In the genomic region with DNA sequence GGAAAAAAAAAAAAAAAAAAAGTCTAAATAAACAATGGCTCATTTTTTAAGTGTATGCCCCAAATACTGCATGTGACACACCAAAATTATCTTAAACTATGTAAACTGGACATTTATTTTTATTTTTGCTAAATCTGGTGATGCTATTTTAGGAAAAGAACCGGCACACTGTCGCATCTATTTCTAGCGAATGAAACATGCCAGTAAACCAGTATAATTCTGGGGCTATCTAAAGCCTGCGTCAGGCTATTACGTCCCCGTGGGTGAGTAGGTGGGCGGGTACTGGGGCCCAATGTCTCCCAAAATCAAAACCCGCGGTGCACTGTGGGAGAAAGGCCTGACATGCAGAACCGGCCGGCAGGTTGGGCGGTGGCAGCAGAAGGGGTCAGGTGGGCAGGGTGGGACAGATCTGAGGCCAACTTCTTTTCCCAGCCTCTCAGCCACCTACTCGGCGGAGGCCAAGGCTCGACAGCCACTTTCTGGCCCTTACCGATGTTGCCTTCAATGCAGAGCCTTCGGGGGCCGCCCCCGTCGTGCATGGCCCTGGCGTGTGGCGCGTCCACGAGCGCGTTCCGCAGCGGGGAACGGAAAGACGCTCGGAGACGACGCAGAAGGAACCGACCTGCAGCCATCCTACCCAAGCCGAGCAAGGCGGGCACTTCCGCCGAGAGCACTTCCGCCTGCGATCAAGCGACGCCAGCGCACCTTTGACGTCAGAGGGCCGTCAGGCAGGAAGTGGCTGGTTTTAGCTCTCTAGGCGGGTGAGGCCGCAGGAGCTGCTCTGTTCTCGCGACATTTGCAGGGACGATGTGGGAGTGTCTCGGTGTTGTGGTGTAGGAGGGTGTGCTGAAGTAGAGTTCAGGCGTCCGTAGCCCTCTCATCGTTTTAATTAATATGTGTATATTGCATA, we compare ENCODE assay signal across 7 mouse cellular contexts. TPM values are rescaled to one million over a fixed set of nuclear protein-coding genes. Genes with fewer than 3 reads are reported as not detected.
DNase-seq lines count a peak whose midpoint lies in the region; ATAC-seq lines count a peak whose summit lies in the region.

A gene (minus strand): TSS at position 712 of the 910 bp plus-strand sequence.

- under 1% methylated on average over 54 of the region's 54 CpGs for WGBS in intestine, embryonic 15.5 days
- WGBS in midbrain, embryonic 10.5 days = under 1% methylated on average over 54 of the region's 54 CpGs

- H3K36me3 ChIP-seq in intestine, embryonic 15.5 days = no peaks in the 10 kb centered on the region
- 0 out of 2 replicates have a peak, but pooled peaks cover 3% of the 10 kb centered on the region for H3K36me3 ChIP-seq in midbrain, embryonic 10.5 days

- H3K4me3 ChIP-seq in intestine, embryonic 15.5 days (replicated peaks) = peak within 1 kb of the TSS; percentile 60
- peak within 1 kb of the TSS; percentile 78 for H3K4me3 ChIP-seq in midbrain, embryonic 10.5 days

- H3K9me3 ChIP-seq in intestine, embryonic 15.5 days = no peaks in the 10 kb centered on the region
- no peaks in the 10 kb centered on the region for H3K9me3 ChIP-seq in midbrain, embryonic 10.5 days (replicated peaks)

- H3K27ac ChIP-seq in intestine, embryonic 15.5 days = peak within 1 kb of the TSS; percentile 93
- peak within 1 kb of the TSS; percentile 89 for H3K27ac ChIP-seq in midbrain, embryonic 10.5 days (replicated peaks)

- ATAC-seq in intestine, embryonic 15.5 days = peak; percentile 99

- peak; percentile 97 for DNase-seq in adrenal gland, adult 2 months
- DNase-seq in embryo, embryonic 11.5 days (ENCODE audit: low read depth, low spot score) = peak; percentile 97
- DNase-seq in gastrocnemius, postnatal 36 days = peak; percentile 92 to 95
- DNase-seq in left cerebral cortex, postnatal 25 days (ENCODE audit: low spot score in 2 of 2) = peak; percentile 98 to 99
- peak; percentile 98 for DNase-seq in midbrain, embryonic 10.5 days (ENCODE audit: low spot score)
- peak; percentile 93 for DNase-seq in right cerebral cortex, postnatal 4 days

- peak within 1 kb of the TSS; percentile 65 for H3K9ac ChIP-seq in intestine, embryonic 15.5 days

- no peaks in the 10 kb centered on the region for H3K27me3 ChIP-seq in intestine, embryonic 15.5 days (replicated peaks)
- H3K27me3 ChIP-seq in midbrain, embryonic 10.5 days (ENCODE audit: low read depth, poor library complexity, severe bottlenecking) = no peaks in the 10 kb centered on the region

- H3K4me1 ChIP-seq in intestine, embryonic 15.5 days (replicated peaks) = peaks cover 4% of the 10 kb centered on the region; the same call in 1 of the 2 replicates
- H3K4me1 ChIP-seq in midbrain, embryonic 10.5 days = peaks cover 20% of the 10 kb centered on the region

- intact Hi-C loops in gastrocnemius, postnatal 36 days (cut with DNase I) = no loop called here
- intact Hi-C loops in left cerebral cortex, postnatal 25 days (cut with DNase I) = loop anchor here (1.0 to 5.0 kb wide), 5 partner anchors 35 to 158 kb away; a partner anchor contains a TSS

- H3K4me2 ChIP-seq in intestine, embryonic 15.5 days (replicated peaks) = peak within 1 kb of the TSS; percentile 71

RNA-seq across cellular contexts. Expression of the gene that starts here (rescaled TPM):
- total RNA-seq in adrenal gland, adult 2 months (2021) = 10 to 100 TPM; 45.1 to 49.5 TPM
- polyA plus RNA-seq in adrenal gland, adult 2 months (2012; rRNA removed) = 47.3 and 49.3 TPM in 2 replicates
- 10 to 100 TPM; 14.8 to 17.8 TPM for total RNA-seq in gastrocnemius, postnatal 36 days (2021)
- 68.8 and 73.3 TPM in 2 replicates for polyA plus RNA-seq in intestine, embryonic 15.5 days (2015; fragmentation: Nextera tagmentation; extraction: Ambion mirVana)
- total RNA-seq in left cerebral cortex, postnatal 25 days (2021) = 10 to 100 TPM; 23.3 to 25.3 TPM
- 60.3 and 61.7 TPM in 2 replicates for polyA plus RNA-seq in midbrain, embryonic 10.5 days (2016; fragmentation: Nextera tagmentation; extraction: Ambion mirVana)

Comparison
In these comparisons a context has a peak if more than half of its experiments do, and no peak if none do; other contexts are left out.
1. Peak in every context shown above with its lines: DNase-seq, ATAC-seq, H3K4me3 ChIP-seq and H3K27ac ChIP-seq.